Mouse (Mus musculus) cerebellum, adult 2 months (tissue): ENCODE data around the gene Gm49388.

ENCODE experiments used
- CTCF ChIP-seq: fragments of 200-500 bp; IDR thresholded peaks from 2 replicates; pipeline ENCODE4 v1.5.1; 2011; ENCODE audit warnings: low read depth, mild to moderate bottlenecking, control low read depth, low read length, moderate library complexity, borderline replicate concordance; ENCODE audit not compliant: insufficient read depth
- POLR2A ChIP-seq: fragments of 200-500 bp; IDR thresholded peaks from 2 replicates; pipeline ENCODE4 v1.6.1; 2011; ENCODE audit warnings: low read length, control low read depth, borderline replicate concordance; ENCODE audit not compliant: insufficient read depth

GRCm38 (mm10) chr7:127817776-127818175, 32.4 kb downstream of the Gm49388 start:
- TF ChIP-seq CTCF (no peak), POLR2A (no peak)
